17 mouse cellular contexts compared by ENCODE assay signal in genomic region chr15:91104934-91105333, GRCm38 (mm10). TPM values are rescaled to one million over a fixed set of nuclear protein-coding genes. Genes with fewer than 3 reads are reported as not detected.
DNase-seq lines count a peak whose midpoint lies in the region; ATAC-seq lines count a peak whose summit lies in the region.
"Had no signal": no experiment of that assay in that cellular context is flagged by ENCODE, and none has a peak within 500 bp of the region (broad histone marks: within the 10 kb centered on the region; RNA-seq: fewer than 3 reads in every experiment).

No protein-coding gene starts in this region.

- DNase-seq in forebrain, embryonic 11.5 days (ENCODE audit: low spot score) = no peak
- peak; percentile 11 to 16 for DNase-seq in layer of hippocampus, adult 8-10 months (ENCODE audit: low spot score in 2 of 2)
- DNase-seq in layer of hippocampus, postnatal 14 days (ENCODE audit: low spot score in 2 of 2) = no peak
- DNase-seq in right cerebral cortex, adult 18-20 months = peak; percentile 2
- no peak for DNase-seq in right cerebral cortex, postnatal 4 days
- DNase-seq in retina, postnatal 1 day = peak; percentile 43
- DNase-seq: cerebellum, adult 9-10 months; heart, adult 18-20 months; kidney, adult 9 months; liver, postnatal 0 days; thymus, postnatal 25 days had no signal

- H3K4me1 ChIP-seq in forebrain, embryonic 13.5 days = peaks cover 5% of the 10 kb centered on the region; the same call in 1 of the 2 replicates
- no peaks in the 10 kb centered on the region for H3K4me1 ChIP-seq in forebrain, embryonic 11.5 days (replicated peaks; ENCODE audit: control insufficient read depth, insufficient read depth, low read length)
- H3K4me1 ChIP-seq in intestine, embryonic 15.5 days (replicated peaks) = no peaks in the 10 kb centered on the region
- H3K4me1 ChIP-seq: embryonic facial prominence, embryonic 15.5 days; limb, embryonic 13.5 days; stomach, embryonic 15.5 days had no signal

- 42% methylated on average over 3 of the region's 3 CpGs for WGBS in forebrain, embryonic 13.5 days
- 70% methylated on average over 3 of the region's 3 CpGs for WGBS in forebrain, embryonic 11.5 days
- WGBS in intestine, embryonic 15.5 days = 26% methylated on average over 3 of the region's 3 CpGs

- ATAC-seq in forebrain, embryonic 13.5 days = peak; percentile 55
- no peak for ATAC-seq in forebrain, embryonic 11.5 days (replicated peaks; ENCODE audit: low FRiP score)
- no peak for ATAC-seq in intestine, embryonic 15.5 days
- ATAC-seq: liver, postnatal 0 days had no signal

- no peak overlapping the region for H3K9ac ChIP-seq in forebrain, embryonic 13.5 days
- H3K9ac ChIP-seq in forebrain, embryonic 11.5 days (ENCODE audit: low read length) = no peak overlapping the region
- no peak overlapping the region for H3K9ac ChIP-seq in intestine, embryonic 15.5 days
- H3K9ac ChIP-seq: embryonic facial prominence, embryonic 15.5 days; limb, embryonic 13.5 days; liver, postnatal 0 days; stomach, embryonic 15.5 days had no signal

- H3K9me3 ChIP-seq in forebrain, embryonic 13.5 days (replicated peaks) = no peaks in the 10 kb centered on the region
- no peaks in the 10 kb centered on the region for H3K9me3 ChIP-seq in forebrain, embryonic 11.5 days (ENCODE audit: control insufficient read depth, low read length)
- no peaks in the 10 kb centered on the region for H3K9me3 ChIP-seq in intestine, embryonic 15.5 days
- H3K9me3 ChIP-seq: embryonic facial prominence, embryonic 15.5 days; limb, embryonic 13.5 days; stomach, embryonic 15.5 days had no signal

- H3K4me2 ChIP-seq in forebrain, embryonic 13.5 days = no peak overlapping the region
- no peak overlapping the region for H3K4me2 ChIP-seq in forebrain, embryonic 11.5 days (ENCODE audit: low read depth, low read length, severe bottlenecking)
- H3K4me2 ChIP-seq in intestine, embryonic 15.5 days (replicated peaks) = no peak overlapping the region
- H3K4me2 ChIP-seq: embryonic facial prominence, embryonic 15.5 days; limb, embryonic 13.5 days; stomach, embryonic 15.5 days had no signal

- no peaks in the 10 kb centered on the region for H3K27me3 ChIP-seq in forebrain, embryonic 13.5 days
- H3K27me3 ChIP-seq in forebrain, embryonic 11.5 days (ENCODE audit: control insufficient read depth, insufficient read depth, low read length) = no peaks in the 10 kb centered on the region
- no peaks in the 10 kb centered on the region for H3K27me3 ChIP-seq in intestine, embryonic 15.5 days (replicated peaks)
- H3K27me3 ChIP-seq: embryonic facial prominence, embryonic 15.5 days; limb, embryonic 13.5 days; stomach, embryonic 15.5 days had no signal

- H3K36me3 ChIP-seq in forebrain, embryonic 13.5 days (ENCODE audit: poor library complexity, severe bottlenecking) = no peaks in the 10 kb centered on the region
- H3K36me3 ChIP-seq in forebrain, embryonic 11.5 days (ENCODE audit: control insufficient read depth, insufficient read depth, low read length) = no peaks in the 10 kb centered on the region
- H3K36me3 ChIP-seq in intestine, embryonic 15.5 days = no peaks in the 10 kb centered on the region
- H3K36me3 ChIP-seq: embryonic facial prominence, embryonic 15.5 days; limb, embryonic 13.5 days; stomach, embryonic 15.5 days had no signal

- no peak overlapping the region for H3K4me3 ChIP-seq in forebrain, embryonic 13.5 days
- H3K4me3 ChIP-seq in forebrain, embryonic 11.5 days (ENCODE audit: low read depth, low read length) = no peak overlapping the region
- no peak overlapping the region for H3K4me3 ChIP-seq in intestine, embryonic 15.5 days (replicated peaks)
- H3K4me3 ChIP-seq: embryonic facial prominence, embryonic 15.5 days; layer of hippocampus, adult 2 months; limb, embryonic 13.5 days; stomach, embryonic 15.5 days had no signal

- no peak overlapping the region for H3K27ac ChIP-seq in forebrain, embryonic 13.5 days
- H3K27ac ChIP-seq in forebrain, embryonic 11.5 days (ENCODE audit: low read depth, low read length) = no peak overlapping the region
- H3K27ac ChIP-seq in intestine, embryonic 15.5 days = no peak overlapping the region
- H3K27ac ChIP-seq: embryonic facial prominence, embryonic 15.5 days; layer of hippocampus, adult 2 months; limb, embryonic 13.5 days; stomach, embryonic 15.5 days had no signal

RNA-seq across cellular contexts. Expression of gene Kif21a, which starts 55.2 kb away (rescaled TPM):
- polyA plus RNA-seq in forebrain, embryonic 13.5 days (2015; fragmentation: Nextera tagmentation; extraction: Ambion mirVana) = 54.9 and 56.4 TPM in 2 replicates
- 45.3 and 48.8 TPM in 2 replicates for polyA plus RNA-seq in forebrain, embryonic 11.5 days (2014; fragmentation: Nextera tagmentation; extraction: Ambion mirVana)
- total RNA-seq in layer of hippocampus, adult 8-10 months (2022) = 100 to 1,000 TPM; 121 to 151 (median 127) TPM
- 10 to 100 TPM; 88.5 to 89.6 TPM for total RNA-seq in layer of hippocampus, postnatal 14 days (2021)
- polyA plus RNA-seq in intestine, embryonic 15.5 days (2015; fragmentation: Nextera tagmentation; extraction: Ambion mirVana) = 10.9 and 11.1 TPM in 2 replicates

Comparison
In these comparisons a context has a peak if more than half of its experiments do, and no peak if none do; other contexts are left out.
1. DNase-seq: peak in layer of hippocampus, adult 8-10 months (2 of 2), right cerebral cortex, adult 18-20 months (single experiment) and retina, postnatal 1 day (single experiment); none in forebrain, embryonic 11.5 days (single experiment), layer of hippocampus, postnatal 14 days (0 of 2) and right cerebral cortex, postnatal 4 days (single experiment).